21 mouse cellular contexts compared by ENCODE assay signal in the genomic region with DNA sequence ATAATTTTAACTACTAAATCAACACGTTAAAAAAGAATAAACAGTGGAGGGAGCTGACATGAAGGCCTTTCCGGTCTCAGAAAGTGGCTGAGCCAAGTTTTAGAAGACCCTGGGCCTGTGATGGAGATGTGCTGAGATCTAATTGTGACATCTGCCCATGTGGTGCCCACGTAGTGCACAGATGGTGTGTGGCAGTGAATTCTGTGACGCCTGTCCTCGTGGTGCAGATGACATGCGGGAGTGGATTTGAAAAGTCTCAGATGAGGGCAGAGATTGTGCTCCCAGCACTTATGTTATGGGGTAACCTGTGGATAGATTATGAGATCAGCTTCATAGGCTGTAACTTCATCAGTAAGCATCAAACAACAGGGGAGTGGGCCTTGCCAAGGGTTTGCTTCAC.
DNase-seq lines count a peak whose midpoint lies in the region; ATAC-seq and TF ChIP-seq lines count a peak whose summit lies in the region.
"Had no signal": no experiment of that assay in that cellular context is flagged by ENCODE, and none has a peak within 500 bp of the region (broad histone marks: within the 10 kb centered on the region; RNA-seq: fewer than 3 reads in every experiment).

No protein-coding gene starts in this region.

- 65% methylated on average over 6 of the region's 6 CpGs for WGBS in forebrain, embryonic 16.5 days
- 92% methylated on average over 6 of the region's 6 CpGs for WGBS in forebrain, embryonic 10.5 days

- no peaks in the 10 kb centered on the region for H3K9me3 ChIP-seq in forebrain, embryonic 16.5 days (ENCODE audit: control insufficient read depth, low read length)
- no peaks in the 10 kb centered on the region for H3K9me3 ChIP-seq in forebrain, embryonic 10.5 days
- H3K9me3 ChIP-seq: embryonic facial prominence, embryonic 13.5 days; heart, embryonic 15.5 days; hindbrain, embryonic 10.5 days had no signal

- TF ChIP-seq POLR2A in brain, embryonic 14.5 days (IDR thresholded peaks at IDR 0.05; ENCODE audit: borderline replicate concordance, extremely low read depth, insufficient read depth, insufficient read length, poor library complexity, severe bottlenecking) = no peak

- no peak for ATAC-seq in forebrain, embryonic 16.5 days

- H3K4me1 ChIP-seq in forebrain, embryonic 16.5 days (replicated peaks; ENCODE audit: control insufficient read depth, insufficient read depth, low read length) = peaks cover 23% of the 10 kb centered on the region
- peaks cover 33% of the 10 kb centered on the region for H3K4me1 ChIP-seq in forebrain, embryonic 10.5 days
- H3K4me1 ChIP-seq: embryonic facial prominence, embryonic 13.5 days had no signal

- no peak for DNase-seq in forebrain, embryonic 10.5 days (ENCODE audit: extremely low spot score, low spot score)
- DNase-seq in layer of hippocampus, adult 2 months (ENCODE audit: low spot score in 2 of 2) = peak; percentile 32 to 56
- DNase-seq in layer of hippocampus, adult 9-10 months (ENCODE audit: low spot score) = no peak
- peak; percentile 33 for DNase-seq in brain, adult 2 months (ENCODE audit: low read depth, low spot score)
- DNase-seq in brain, embryonic 14.5 days (ENCODE audit: low read depth) = peak; percentile 73
- DNase-seq in thymus, postnatal 4 days = no peak
- no peak for DNase-seq in Muller cell, postnatal 12 days (ENCODE audit: inconsistent ontology term)
- DNase-seq: adrenal gland, adult 8-10 months; adrenal gland, postnatal 36 days; cerebellum, adult 11-12 months; cerebellum, adult 9-10 months; cerebellum, postnatal 25 days; gastrocnemius, postnatal 10 days; heart, adult 2 months; heart, postnatal 14 days had no signal

- no peak overlapping the region for H3K4me2 ChIP-seq in forebrain, embryonic 16.5 days (ENCODE audit: low read length)
- H3K4me2 ChIP-seq: embryonic facial prominence, embryonic 13.5 days; heart, embryonic 11.5 days; heart, embryonic 15.5 days; hindbrain, embryonic 14.5 days had no signal

- no peaks in the 10 kb centered on the region for H3K36me3 ChIP-seq in forebrain, embryonic 16.5 days (ENCODE audit: control insufficient read depth, insufficient read depth)
- H3K36me3 ChIP-seq in forebrain, embryonic 10.5 days (replicated peaks) = no peaks in the 10 kb centered on the region
- H3K36me3 ChIP-seq: embryonic facial prominence, embryonic 13.5 days; heart, embryonic 15.5 days; hindbrain, embryonic 10.5 days had no signal

- no peak overlapping the region for H3K9ac ChIP-seq in forebrain, embryonic 16.5 days (replicated peaks; ENCODE audit: low read depth, low read length)
- H3K9ac ChIP-seq: embryonic facial prominence, embryonic 13.5 days; heart, embryonic 15.5 days; hindbrain, embryonic 14.5 days had no signal

- no peaks in the 10 kb centered on the region for H3K27me3 ChIP-seq in forebrain, embryonic 16.5 days (replicated peaks; ENCODE audit: control insufficient read depth, insufficient read depth, low read length)
- H3K27me3 ChIP-seq in forebrain, embryonic 10.5 days (ENCODE audit: poor library complexity, severe bottlenecking) = no peaks in the 10 kb centered on the region
- H3K27me3 ChIP-seq: embryonic facial prominence, embryonic 13.5 days; heart, embryonic 15.5 days had no signal

- no peak overlapping the region for H3K4me3 ChIP-seq in forebrain, embryonic 16.5 days (replicated peaks; ENCODE audit: low read length)
- no peak overlapping the region for H3K4me3 ChIP-seq in forebrain, embryonic 10.5 days
- no peak overlapping the region for H3K4me3 ChIP-seq in layer of hippocampus, adult 2 months
- H3K4me3 ChIP-seq: embryonic facial prominence, embryonic 13.5 days; heart, adult 2 months; heart, embryonic 15.5 days; hindbrain, embryonic 10.5 days had no signal

- no peak for TF ChIP-seq CTCF in layer of hippocampus, adult 2 months (conservative IDR thresholded peaks at IDR 0.05)
- TF ChIP-seq CTCF in brain, embryonic 14.5 days (IDR thresholded peaks at IDR 0.05; ENCODE audit: borderline replicate concordance, extremely low read depth, insufficient read depth, insufficient read length) = no peak

- H3K27ac ChIP-seq in forebrain, embryonic 16.5 days (ENCODE audit: low read length) = peak overlapping the region; percentile 64
- no peak overlapping the region for H3K27ac ChIP-seq in forebrain, embryonic 10.5 days
- H3K27ac ChIP-seq in layer of hippocampus, adult 2 months = peak overlapping the region; percentile 28; the same call in 1 of the 2 replicates
- H3K27ac ChIP-seq: embryonic facial prominence, embryonic 13.5 days; heart, adult 2 months; heart, embryonic 15.5 days; hindbrain, embryonic 10.5 days; hindbrain, embryonic 14.5 days had no signal

Comparison
In these comparisons a context has a peak if more than half of its experiments do, and no peak if none do; other contexts are left out.
1. DNase-seq: peak in layer of hippocampus, adult 2 months (2 of 2), brain, adult 2 months (single experiment) and brain, embryonic 14.5 days (single experiment); none in forebrain, embryonic 10.5 days (single experiment), layer of hippocampus, adult 9-10 months (single experiment), thymus, postnatal 4 days (single experiment) and Muller cell, postnatal 12 days (single experiment).